Mouse (Mus musculus): ENCODE results near the gene Mrpl48.
A peak's percentile ranks its signal among the peaks of the same experiment; 100 is the strongest.

Mrpl48 gene

DNA sequence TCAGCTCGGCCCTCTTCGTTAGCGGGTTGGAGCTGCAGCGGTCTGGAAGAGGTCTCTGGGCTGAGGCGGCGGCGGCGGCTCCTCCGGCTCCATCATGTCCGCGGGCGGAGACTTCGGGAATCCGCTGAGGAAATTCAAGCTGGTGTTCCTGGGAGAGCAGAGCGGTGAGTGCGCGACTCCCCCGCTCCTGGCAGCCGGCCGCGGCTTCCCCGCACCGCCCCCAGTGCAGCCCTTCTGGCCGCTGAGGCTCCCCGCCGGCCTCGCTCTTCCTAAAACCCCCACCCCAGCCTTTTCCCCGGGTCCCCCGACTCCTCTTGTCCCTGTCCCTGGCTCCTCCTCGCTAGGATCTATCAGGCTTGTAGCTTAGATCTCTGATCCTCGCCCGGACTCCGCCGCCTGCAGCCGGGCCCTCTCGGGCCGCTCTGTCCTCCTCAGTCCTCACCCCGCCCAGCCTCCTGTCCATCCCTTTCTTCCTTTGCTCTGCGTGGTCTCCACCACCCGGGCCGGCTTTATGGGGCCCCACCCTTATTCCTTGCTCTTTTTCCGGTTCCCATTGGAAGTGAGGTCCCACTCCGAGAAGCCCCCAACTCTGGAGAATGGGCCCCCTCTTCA, at the start of gene Mrpl48:
Mrpl48 (minus strand) TSS at position 172 of the 612 bp plus-strand sequence.
- DNase-seq (ENCODE audit: extremely low spot score) = peak; percentile 66

DNA sequence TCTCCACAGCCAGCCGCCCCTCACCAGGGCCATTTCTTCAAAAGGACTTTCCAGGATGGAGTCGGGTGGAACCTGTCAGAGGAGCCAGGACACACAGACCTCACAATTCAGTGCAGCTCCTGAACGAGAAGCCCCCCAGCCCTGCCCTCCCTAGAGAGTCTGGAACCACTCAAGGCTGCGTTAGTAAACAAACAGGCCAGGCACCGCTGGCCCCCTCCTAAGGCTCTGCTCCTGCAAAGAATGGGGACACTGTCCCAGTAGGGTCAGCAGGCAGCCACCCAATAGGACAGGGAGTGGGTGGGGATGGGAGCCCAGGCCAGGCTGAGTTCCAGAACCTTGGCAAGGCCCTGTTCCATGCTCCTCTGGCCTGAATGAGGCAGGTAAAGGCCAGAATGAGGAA, 48.6 kb upstream of the Mrpl48 start:
- DNase-seq (ENCODE audit: extremely low spot score) = no peak

DNA sequence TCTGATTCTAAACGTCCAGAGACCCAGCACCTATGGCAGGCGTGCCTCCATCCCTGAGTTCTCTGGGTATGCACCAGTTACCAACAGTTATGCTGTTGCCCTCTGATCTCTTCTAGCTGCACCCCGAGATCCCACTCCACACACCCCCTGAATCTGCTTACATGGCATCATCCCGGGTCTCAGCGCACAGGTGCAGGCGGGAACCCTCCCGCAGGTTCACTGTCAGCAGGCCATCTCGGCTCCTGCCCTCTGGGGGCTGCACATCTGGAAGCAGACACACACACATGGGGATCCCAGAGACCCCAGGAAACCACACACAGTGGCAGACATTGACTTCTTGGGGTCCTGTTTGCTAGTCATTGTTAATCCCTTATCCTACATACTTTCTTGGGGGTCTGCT, 46.3 kb upstream of the Mrpl48 start:
- no peak for DNase-seq (ENCODE audit: extremely low spot score)

DNA sequence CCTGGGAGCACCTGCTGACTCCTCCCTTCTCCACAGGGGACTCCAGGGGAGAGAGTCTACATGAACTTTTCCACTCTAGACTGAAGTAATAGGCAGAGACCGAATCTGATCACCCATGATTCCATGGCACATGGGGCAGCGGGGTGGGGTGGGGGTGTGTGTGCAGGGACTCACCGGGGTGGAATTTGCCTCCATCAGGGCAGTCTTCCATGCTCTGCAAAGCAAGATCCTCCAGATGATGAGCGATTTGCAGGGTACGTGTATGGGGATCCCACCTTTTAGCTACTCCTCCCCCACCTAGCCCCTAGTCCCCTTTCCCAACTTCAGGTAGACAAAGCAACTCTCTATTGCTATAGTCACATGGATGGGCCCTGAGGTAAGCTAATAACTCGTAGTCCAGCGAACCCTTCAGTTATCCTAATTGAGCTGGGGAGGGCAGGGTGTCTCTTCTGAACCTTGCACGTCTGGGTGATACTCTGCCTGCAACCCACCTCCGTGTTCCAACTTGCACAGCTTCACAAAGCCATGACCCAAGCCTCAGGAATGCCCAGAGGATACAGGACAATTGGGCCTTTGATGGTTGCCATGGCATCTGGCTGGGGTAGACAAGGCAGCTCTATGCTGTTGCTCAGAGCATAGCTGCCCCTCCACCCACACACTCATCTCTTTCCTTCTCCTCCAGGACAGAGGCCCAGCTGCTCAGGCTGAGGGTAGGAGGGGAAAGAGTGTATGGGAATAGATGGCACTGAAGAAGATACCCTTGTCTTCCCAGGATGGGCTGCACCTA, 45.6 kb upstream of the Mrpl48 start:
- peak; percentile 54 for DNase-seq (ENCODE audit: extremely low spot score)

DNA sequence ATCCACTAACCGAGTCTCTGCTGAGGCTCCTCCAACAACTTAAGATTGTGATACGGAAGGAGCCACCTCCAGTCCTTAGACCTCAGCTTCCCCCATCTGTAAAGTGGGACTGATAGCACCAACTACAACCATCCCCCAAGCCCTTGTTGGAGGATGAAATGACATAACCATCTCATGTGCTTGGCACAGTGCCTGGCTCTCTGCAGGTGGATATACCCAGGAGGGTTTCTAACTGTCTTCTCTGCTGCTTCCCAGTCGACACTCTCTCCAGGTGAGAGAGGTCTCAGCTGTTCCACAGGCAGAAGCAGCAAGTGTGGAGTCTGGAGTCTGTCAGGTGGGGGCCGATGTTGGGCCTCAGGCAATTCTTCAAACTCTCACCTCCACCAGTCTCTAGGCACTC, 42.9 kb upstream of the Mrpl48 start:
- DNase-seq (ENCODE audit: extremely low spot score) = no peak

DNA sequence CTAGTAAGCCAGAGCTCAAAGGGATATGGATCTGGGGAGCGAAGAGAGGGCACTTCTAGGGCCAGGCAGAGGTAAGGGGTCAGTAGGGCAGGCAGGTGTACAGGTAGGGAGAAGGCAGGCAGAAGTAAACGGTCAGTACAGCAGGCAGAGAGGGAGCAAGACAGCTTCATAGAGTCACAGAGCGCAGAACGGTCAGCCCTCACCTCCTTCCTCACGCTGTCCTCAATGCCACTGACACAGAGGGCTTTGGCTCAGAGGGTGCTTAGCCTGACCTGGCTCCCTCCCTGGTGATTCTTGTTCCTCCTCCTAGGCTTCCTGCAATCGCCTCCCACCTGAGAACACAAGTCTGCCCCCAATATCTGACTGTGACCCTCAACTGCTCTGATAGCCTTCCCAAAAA, 42.3 kb upstream of the Mrpl48 start:
- no peak for DNase-seq (ENCODE audit: extremely low spot score)

DNA sequence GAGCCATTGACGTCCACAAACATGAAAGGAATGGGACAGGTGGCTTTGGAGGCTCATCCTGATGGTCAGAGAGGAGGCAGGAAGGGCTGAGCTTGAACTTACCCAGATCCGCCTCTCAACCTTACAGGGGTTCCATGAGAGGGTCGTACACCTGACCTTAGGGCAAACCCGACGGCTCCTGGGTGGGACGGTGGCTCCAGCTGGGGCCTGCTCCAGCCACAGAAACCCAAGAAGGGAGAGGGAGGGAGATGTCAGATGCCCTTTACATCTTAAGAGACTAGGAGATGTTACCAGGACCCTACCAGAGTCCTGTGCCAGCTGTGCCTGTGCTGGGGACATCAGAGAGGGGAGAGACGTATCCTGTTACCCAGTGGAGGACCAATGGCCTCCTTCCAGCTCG, 41.7 kb upstream of the Mrpl48 start:
- DNase-seq (ENCODE audit: extremely low spot score) = no peak

DNA sequence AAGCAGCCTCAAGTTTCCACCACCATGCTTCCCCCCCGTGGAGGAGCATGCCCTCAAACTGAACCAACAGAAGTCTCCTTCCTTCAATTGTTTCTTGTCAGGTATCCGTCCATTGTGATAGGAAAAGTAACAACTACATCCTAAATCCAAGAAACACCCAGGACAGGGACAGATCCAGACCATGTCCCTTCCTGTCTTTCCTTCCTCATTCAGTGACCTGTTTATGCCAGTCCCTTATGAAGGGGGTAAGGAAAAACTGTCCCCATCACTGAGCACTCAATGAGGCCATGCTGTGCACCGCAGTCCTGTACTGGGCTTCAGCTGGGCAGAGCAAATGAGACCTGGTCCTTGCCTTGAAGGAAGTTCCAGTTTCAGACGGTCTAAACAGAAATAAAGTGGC, 41.0 kb upstream of the Mrpl48 start:
- DNase-seq (ENCODE audit: extremely low spot score) = no peak

DNA sequence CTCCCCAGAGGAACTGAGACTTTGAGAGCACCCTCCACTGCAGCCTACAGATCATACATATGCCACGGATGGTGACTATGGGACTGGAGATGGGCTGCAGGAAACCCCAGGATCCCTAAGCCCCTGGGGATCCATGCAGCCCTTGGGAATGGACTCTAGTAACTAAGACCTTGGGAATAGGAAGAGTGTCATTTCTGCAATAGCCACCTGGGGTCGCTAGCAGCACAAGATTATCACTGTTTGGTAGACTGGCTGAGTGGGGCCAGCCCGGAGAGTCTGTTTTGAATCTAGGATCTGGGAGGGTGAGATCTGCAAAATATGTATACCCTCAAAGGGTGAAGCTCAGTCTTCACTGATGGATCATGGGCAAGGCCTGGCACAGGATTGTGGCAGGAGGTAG, 37.0 kb upstream of the Mrpl48 start:
- peak; percentile 61 for DNase-seq (ENCODE audit: extremely low spot score)

DNA sequence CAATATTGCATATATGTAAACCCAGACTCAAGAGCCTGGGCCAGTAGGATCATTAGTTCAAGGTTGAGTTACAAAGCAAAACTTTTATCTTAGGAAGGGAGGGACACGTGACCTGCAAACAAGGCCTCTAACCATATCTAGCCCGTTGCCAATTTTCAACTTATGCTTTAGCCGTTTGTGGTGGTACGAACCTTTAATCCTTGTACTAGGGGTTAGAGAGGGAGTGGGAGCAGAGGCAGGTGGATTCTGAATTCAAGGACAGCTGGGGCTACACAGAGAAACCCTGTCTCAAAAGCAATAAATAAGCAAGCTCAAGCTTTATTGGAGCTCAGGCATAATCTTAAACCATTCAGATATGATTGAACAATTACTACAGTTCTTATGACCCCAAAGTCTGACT, 34.3 kb upstream of the Mrpl48 start:
- DNase-seq (ENCODE audit: extremely low spot score) = no peak

DNA sequence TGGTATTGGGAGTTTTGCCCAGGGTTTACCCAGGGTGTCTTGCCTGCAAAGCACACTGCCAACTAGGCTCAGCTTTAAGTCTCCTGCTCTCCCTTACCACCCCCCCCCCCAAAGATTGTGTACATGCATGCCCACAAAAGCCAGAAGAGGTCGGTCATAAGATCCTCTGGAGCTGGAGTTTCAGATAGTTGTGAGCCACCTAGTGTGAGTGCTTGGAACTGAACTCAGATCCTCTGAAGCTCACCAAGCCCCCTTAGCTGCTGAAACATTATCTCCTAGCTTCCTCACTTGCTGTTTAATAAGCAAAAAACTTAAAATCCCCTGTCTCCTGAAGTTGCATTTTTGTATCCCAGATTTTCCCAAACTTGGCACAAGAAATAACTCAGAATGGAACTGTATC, 29.6 kb upstream of the Mrpl48 start:
- DNase-seq (ENCODE audit: extremely low spot score) = no peak

DNA sequence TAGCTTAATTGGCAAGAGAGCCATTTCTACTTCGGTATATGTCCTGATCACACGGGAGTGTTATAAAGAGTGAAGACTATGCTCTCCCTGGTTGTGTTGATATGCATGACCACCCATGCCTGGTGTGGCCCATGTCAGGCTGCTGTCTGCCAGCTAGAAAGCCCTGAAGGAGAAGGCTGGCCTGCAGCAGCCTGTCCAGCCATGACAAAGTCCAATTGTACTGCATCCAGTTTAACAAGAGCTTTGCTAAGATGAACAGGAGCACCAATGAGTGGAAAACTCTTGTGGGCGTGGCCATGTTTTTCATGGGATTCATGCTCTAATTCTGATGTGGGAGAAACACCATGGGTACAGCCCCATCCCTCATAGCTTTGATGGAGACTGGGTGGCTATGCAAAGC, 16.4 kb upstream of the Mrpl48 start:
- no peak for DNase-seq (ENCODE audit: extremely low spot score)

DNA sequence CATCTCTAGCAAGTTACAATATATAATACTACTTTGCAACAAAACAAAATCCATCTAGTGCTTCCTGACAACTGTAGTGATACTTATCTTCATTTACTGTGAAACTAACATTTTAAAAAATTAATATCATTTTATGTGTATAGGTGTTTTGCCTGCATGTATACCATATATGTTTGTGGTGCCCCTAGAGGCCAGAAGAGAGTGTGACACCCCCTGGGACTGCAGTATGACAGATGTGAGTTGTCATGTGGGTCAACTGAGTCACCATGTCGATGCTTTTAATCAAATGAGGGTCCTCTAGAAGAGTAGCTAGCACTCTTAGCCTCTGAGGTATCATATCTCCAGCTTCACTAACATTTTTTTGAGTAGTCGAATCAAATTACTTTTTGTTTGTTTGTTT, 14.2 kb upstream of the Mrpl48 start:
- DNase-seq (ENCODE audit: extremely low spot score) = no peak

DNA sequence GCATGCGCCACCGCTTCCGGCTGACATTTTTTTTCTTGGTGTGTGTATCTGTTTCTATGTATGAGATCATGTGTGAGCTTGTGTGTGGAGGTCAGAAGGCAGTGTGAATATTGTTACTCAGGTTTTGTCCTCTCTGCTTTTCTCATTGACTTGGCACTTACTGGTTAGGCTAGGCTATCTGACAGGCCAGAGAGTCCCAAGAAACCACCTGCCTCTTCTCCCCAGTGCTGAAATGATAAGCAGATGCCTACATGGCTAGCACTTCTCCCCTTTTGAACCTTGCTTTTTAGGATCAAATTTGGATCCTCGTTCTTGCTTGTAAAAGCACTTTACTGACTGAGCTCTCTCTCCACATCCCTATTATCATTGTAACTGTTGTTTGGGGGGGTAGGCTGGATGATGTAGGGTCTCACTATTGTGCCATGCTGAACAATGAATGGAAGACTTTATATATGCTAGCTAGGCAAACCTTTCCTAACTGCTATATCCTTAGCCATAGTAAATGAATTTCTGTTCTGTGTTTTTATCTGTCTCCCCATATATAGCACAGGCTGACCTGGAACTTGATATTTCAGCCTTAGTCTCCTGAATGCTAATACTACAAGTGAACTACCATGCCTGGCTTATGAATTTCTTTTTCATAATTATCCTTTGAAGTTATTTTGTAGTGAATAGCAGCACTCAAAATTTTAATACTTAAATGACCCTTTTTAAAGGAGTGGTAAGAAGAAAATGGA, 8.2 kb upstream of the Mrpl48 start:
- DNase-seq (ENCODE audit: extremely low spot score) = no peak

DNA sequence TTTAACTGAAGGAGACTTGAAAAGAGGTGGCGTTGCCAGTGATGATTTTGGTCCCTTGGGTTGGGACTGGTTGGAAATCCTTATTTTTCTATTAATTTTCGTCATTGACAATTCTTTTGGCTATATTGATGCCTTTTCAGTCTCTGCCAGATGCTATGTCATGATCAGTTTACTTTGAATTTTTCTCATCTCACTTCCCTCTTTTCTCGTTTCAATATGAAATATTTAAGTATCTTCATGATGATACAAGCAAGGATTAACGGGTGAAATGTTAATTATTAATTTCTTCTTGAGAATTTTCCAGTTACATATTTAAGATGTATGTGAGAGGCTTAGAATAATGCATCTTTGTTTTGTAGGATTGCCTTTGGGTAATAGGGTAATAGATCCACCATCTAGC, 809 bp upstream of the Mrpl48 start:
- DNase-seq (ENCODE audit: extremely low spot score) = no peak

DNA sequence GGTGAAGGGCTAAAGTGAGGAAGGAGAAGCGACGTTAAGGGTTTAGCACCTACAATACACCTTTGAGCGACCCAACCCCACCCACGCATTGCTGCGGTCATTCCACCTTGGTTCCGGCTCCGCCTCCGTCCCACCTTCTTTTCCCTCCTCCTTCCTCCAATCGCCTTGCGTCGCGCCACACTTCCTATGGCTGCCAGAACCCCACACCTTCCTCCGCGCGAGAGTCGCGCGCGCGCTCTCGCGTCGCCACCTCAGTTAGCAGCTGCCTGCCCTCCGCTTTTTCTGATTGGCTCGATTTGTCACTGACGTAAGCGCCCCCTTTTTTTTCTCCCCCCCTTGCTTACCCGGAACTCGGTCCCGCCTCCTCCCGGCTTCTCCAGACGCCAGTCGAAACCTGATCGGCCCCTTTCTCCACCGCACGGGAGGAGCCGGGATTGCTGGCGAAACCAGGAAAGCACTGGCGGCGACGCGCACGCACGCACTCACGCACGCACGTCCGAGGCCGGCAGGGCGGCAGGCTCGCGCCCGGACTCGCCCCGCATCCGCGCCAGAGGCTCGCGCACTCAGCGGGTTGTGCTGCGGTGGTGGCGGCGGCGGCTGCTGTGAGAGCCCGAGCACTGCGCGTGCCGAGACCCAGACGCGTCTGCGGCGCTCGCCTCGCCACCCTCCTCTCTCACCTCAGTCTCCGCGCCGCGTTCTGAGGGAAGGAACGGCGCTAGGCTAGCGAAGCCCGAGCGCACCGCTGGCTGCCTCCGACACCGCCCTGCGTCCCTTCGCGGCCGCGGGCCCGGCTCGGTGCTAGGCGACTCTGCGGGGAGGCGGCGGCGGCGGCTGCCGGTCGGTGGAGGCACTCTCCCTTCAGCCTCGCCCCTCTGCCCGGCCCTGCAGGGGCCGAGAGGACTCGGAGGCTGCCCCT, 629 bp downstream of the Mrpl48 start, which contains the start of gene Rab6a:
Rab6a (plus strand) TSS at position 197 of the 916 bp plus-strand sequence.
- peak; percentile 99 for DNase-seq (ENCODE audit: extremely low spot score)

DNA sequence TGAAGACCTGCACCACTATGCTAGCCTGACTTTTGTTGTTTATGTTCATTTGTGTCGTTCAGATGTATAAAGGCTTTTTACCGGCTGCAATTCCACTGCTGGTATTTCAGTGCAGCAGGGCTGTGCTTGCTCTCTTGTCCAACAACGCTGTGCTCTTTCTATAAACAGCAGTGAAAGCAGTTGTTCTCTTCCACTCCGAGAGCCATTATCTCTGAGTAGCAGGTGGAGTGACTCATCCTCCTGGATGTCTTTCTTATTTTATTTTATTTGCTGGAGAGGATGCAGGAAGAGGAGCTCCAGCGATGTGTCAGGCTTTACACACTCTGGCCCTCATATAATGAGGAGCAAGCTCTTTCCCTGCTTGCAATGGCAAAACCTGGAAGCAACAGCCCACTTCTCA, 7.9 kb downstream of the Mrpl48 start:
- no peak for DNase-seq (ENCODE audit: extremely low spot score)

DNA sequence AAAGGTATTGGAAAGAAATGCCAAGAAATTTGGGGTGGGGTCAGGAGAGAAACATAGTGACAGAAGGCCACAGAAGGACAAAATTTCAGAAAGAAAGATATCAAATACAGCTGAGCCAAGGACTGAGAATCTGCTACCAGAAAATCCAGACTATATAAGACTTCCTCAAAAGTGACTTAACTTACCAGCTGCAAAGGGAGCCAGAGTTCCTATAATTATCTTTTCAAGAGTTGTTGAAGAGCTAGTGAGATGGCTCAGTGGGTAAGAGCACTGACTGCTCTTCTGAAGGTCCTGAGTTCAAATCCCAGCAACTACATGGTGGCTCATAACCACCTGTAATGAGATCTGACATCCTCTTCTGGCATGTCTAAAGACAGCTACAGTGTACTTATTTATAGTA, 14.8 kb downstream of the Mrpl48 start:
- no peak for DNase-seq (ENCODE audit: extremely low spot score)

DNA sequence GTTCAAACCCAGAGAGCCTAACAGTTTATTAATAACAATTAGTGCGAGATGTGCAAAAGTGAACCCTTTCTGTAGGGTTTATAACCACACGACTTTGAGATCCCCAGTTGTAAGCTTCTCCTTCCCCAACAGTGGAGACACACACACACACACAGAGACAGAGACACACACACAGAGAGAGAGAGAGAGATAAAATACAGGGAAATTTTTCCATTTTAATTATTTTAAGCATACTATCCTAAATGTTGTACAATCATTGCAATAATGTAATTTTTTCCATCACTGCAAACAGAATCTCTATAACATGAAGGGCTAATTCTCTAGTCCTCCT, 16.6 kb downstream of the Mrpl48 start:
- DNase-seq (ENCODE audit: extremely low spot score) = no peak

DNA sequence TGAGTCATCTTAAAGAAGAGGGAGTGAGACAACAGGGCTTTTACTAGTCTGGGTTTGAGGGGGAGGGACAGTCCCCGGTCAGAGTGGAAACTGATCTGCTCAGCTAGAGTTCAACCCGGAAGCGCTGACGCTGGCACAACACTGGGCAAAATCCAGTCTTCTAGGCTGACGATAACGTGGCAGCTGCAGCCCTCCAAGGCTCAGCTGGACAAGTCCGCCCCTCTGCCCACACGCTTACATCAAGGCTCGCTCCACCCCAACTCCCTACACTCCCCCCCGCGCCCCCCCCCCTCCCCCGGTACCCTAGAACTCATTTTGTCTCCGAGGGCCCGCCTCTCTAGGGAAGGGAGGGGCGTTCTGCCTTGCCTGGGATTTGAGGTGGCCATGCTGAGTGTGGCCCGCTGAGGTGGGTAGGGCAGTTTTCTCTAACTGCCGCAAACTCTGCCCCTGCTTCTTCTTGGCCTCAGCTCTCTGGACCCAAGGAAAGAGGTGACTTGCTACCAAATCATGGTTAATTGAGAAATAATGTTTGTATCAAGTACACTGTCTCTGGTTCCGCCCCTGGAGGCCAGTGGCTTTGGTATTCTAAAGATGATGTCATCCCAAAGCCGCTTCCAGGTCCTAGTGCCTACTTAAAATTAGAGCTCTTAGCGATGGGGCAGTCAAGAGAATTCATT, 17.1 kb downstream of the Mrpl48 start:
- DNase-seq (ENCODE audit: extremely low spot score) = peak; percentile 88

DNA sequence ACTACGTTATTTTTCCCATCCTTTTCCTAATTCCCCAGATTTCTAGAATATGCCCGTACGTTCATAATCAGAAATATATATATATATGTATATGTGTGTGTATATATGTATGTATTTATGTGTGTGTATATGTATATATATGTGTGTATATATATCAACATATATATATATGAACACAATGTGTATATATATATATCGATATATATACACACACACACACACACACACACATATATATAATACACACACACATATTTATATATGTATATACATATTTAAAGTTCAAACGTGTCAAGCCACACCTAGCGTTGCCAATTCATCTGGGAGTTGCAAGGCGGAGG, 17.6 kb downstream of the Mrpl48 start:
- no peak for DNase-seq (ENCODE audit: extremely low spot score)

DNA sequence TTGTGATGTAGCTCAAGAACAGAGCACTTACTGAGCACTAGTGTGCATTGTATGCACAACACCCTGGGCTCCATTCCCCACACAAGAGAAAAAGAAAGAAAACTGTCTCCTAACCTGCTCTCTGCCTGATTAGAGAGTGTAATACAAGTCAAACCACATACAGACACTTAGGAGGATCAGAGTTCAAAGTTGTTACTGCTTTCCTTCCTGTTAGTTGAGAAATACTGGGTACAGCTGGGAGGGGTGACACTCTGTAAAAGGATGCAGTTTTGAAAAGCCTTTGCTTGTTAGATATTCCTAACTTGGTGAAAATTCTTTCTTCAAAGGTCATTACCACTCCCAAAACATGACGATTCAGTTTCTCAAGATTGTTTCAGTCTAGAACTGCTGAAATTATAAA, 18.3 kb downstream of the Mrpl48 start:
- DNase-seq (ENCODE audit: extremely low spot score) = no peak

Measured in embryo, embryonic 9.5 days (tissue).